Mouse (Mus musculus): ENCODE measurements at regions not wholly inside any gene's neighbourhood (a gene's known extent, or its start where the extent isn't known, plus 50 kb on each side); places are given as distances from the start of the nearest gene placed in this dataset.

GRCm38 (mm10) chr17:89802148-89802547, 108.1 kb downstream of the Gm10184 start:
- Histone ChIP-seq H3K4me3 (no peak overlapping the region), H3K27me3 (ENCODE audit: control insufficient read depth, insufficient read depth, low read length) (no peaks in the 10 kb centered on the region), H3K36me3 (ENCODE audit: control insufficient read depth, insufficient read depth, low read length) (no peaks in the 10 kb centered on the region), H3K27ac (no peak overlapping the region), H3K4me1 (ENCODE audit: control insufficient read depth, insufficient read depth, low read length) (no peaks in the 10 kb centered on the region), H3K9ac (ENCODE audit: low read depth, low read length) (no peak overlapping the region), H3K79me2 (replicated peaks; ENCODE audit: control insufficient read depth, insufficient read depth, low read length) (no peaks in the 10 kb centered on the region)
- intact Hi-C loops (cut with DNase I) = no loop called here
- no peak for DNase-seq
- TF ChIP-seq CTCF (IDR thresholded peaks at IDR 0.05) = no peak
- no peak for TF ChIP-seq EP300 (IDR thresholded peaks at IDR 0.05; ENCODE audit: insufficient read depth, low read depth, low read length)
- no peak for TF ChIP-seq POLR2A (IDR thresholded peaks at IDR 0.05; ENCODE audit: insufficient read depth, low read depth, low read length)
- 67% methylated on average over 1 of the region's 1 CpGs for WGBS

DNA sequence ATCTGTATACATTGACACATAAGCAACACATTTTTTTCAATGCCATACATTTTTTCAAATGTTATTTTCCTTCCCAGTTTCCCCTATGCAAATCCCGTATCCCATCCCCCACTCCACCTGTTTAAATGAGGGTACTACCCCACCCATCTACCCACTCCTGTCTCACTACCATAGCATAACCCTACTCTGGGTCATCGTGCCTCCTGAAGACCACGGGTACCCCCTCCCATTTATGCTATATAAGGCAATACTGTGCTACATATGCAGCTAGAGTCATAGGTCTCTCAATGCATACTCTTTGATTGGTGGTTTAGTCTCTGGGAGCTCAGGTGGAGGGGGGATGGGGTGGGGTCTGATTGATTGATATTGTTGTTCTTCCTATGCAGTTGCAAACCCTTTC, 132.7 kb downstream of the Gm10184 start:
- no peaks in the 10 kb centered on the region for H3K27me3 ChIP-seq (ENCODE audit: control insufficient read depth, insufficient read depth, low read length)
- H3K4me3 ChIP-seq = no peak overlapping the region
- TF ChIP-seq POLR2A (IDR thresholded peaks at IDR 0.05; ENCODE audit: insufficient read depth, low read depth, low read length) (no peak), CTCF (IDR thresholded peaks at IDR 0.05) (no peak), EP300 (IDR thresholded peaks at IDR 0.05; ENCODE audit: insufficient read depth, low read depth, low read length) (no peak)
- DNase-seq = no peak
- WGBS = 69% methylated on average over 3 of the region's 3 CpGs
- intact Hi-C loops (cut with DNase I) = no loop called here
- H3K36me3 ChIP-seq (ENCODE audit: control insufficient read depth, insufficient read depth, low read length) = no peaks in the 10 kb centered on the region
- H3K27ac ChIP-seq = no peak overlapping the region
- H3K79me2 ChIP-seq (replicated peaks; ENCODE audit: control insufficient read depth, insufficient read depth, low read length) = no peaks in the 10 kb centered on the region
- no peaks in the 10 kb centered on the region for H3K4me1 ChIP-seq (ENCODE audit: control insufficient read depth, insufficient read depth, low read length)
- no peak overlapping the region for H3K9ac ChIP-seq (ENCODE audit: low read depth, low read length)

DNA sequence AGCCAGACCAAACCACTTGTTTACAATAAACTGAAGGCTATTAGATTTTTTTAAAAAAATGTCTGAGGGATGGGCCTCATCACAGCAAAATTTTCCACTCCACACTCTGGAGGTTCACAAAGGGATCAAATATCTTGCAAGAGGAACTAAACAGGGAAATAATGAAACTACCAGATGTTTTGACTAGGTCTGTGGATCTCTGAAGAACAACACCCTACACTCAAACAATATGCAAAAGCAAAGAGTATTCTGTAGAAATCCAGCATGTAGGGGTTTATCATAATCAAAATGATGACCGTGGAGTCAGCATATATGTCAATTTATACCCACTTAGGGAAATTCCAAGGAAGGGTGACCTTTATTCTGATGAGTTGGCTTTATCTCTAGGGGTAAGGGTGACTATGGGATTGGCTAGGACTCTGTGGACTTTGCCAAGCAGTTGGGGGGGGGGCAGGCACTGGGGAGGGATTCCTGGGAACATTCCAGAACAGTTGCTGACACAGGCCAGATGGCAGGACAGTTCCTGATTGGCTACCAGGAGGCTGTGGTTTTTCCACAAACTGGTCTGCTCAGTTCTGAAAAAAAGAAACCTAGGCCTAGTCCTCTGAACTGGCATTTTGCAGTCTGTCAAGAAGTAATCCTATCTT, 143.9 kb downstream of the Gm10184 start:
- TF ChIP-seq POLR2A (IDR thresholded peaks at IDR 0.05; ENCODE audit: insufficient read depth, low read depth, low read length) (no peak), CTCF (IDR thresholded peaks at IDR 0.05) (no peak), EP300 (IDR thresholded peaks at IDR 0.05; ENCODE audit: insufficient read depth, low read depth, low read length) (no peak)
- H3K79me2 ChIP-seq (replicated peaks; ENCODE audit: control insufficient read depth, insufficient read depth, low read length) = no peaks in the 10 kb centered on the region
- intact Hi-C loops (cut with DNase I) = no loop called here
- no peak overlapping the region for H3K9ac ChIP-seq (ENCODE audit: low read depth, low read length)
- WGBS = 43% methylated on average over 1 of the region's 1 CpGs
- no peaks in the 10 kb centered on the region for H3K36me3 ChIP-seq (ENCODE audit: control insufficient read depth, insufficient read depth, low read length)
- no peaks in the 10 kb centered on the region for H3K27me3 ChIP-seq (ENCODE audit: control insufficient read depth, insufficient read depth, low read length)
- H3K4me1 ChIP-seq (ENCODE audit: control insufficient read depth, insufficient read depth, low read length) = no peaks in the 10 kb centered on the region
- no peak overlapping the region for H3K4me3 ChIP-seq
- H3K27ac ChIP-seq = no peak overlapping the region
- DNase-seq = no peak

DNA sequence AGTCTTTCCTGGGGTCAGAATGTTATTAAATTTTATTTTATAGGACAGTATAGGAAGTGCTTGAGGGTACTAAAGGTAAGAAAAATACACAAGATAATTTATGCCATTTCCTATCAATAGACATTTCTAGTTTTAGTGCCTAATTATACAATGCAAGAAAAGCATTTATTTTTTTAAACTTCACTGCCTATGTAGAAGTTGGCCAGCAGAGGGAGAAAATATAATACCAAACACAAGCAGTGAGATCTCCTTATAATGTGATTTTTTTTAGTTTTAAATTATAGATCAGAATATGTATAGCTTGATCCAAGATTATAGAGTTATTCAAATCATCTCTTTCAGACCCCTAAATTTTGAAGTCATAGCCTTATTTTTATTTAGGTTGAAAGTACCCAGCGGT, 172.8 kb downstream of the Gm10184 start:
- no peak for DNase-seq
- TF ChIP-seq EP300 (IDR thresholded peaks at IDR 0.05; ENCODE audit: insufficient read depth, low read depth, low read length) = no peak
- TF ChIP-seq POLR2A (IDR thresholded peaks at IDR 0.05; ENCODE audit: insufficient read depth, low read depth, low read length) = no peak
- TF ChIP-seq CTCF (IDR thresholded peaks at IDR 0.05) = 0 out of 2 replicates have a peak, but pooled peaks have one; percentile 6
- H3K4me3 ChIP-seq = no peak overlapping the region
- 87% methylated on average over 1 of the region's 1 CpGs for WGBS
- no peaks in the 10 kb centered on the region for H3K27me3 ChIP-seq (ENCODE audit: control insufficient read depth, insufficient read depth, low read length)
- no peaks in the 10 kb centered on the region for H3K4me1 ChIP-seq (ENCODE audit: control insufficient read depth, insufficient read depth, low read length)
- no peaks in the 10 kb centered on the region for H3K36me3 ChIP-seq (ENCODE audit: control insufficient read depth, insufficient read depth, low read length)
- no peak overlapping the region for H3K27ac ChIP-seq
- intact Hi-C loops (cut with DNase I) = no loop called here
- H3K9ac ChIP-seq (ENCODE audit: low read depth, low read length) = no peak overlapping the region
- H3K79me2 ChIP-seq (replicated peaks; ENCODE audit: control insufficient read depth, insufficient read depth, low read length) = no peaks in the 10 kb centered on the region

- Histone ChIP-seq H3K36me3 (ENCODE audit: control insufficient read depth, insufficient read depth, low read length) (no peaks in the 10 kb centered on the region), H3K27me3 (ENCODE audit: control insufficient read depth, insufficient read depth, low read length) (no peaks in the 10 kb centered on the region), H3K4me3 (no peak overlapping the region), H3K79me2 (replicated peaks; ENCODE audit: control insufficient read depth, insufficient read depth, low read length) (no peaks in the 10 kb centered on the region), H3K4me1 (ENCODE audit: control insufficient read depth, insufficient read depth, low read length) (no peaks in the 10 kb centered on the region), H3K27ac (no peak overlapping the region), H3K9ac (ENCODE audit: low read depth, low read length) (no peak overlapping the region)
- intact Hi-C loops (cut with DNase I) = no loop called here
- WGBS = 51% methylated on average over 3 of the region's 3 CpGs
- TF ChIP-seq EP300 (IDR thresholded peaks at IDR 0.05; ENCODE audit: insufficient read depth, low read depth, low read length) (no peak), POLR2A (IDR thresholded peaks at IDR 0.05; ENCODE audit: insufficient read depth, low read depth, low read length) (no peak), CTCF (IDR thresholded peaks at IDR 0.05) (0 out of 2 replicates have a peak, but pooled peaks have one; percentile 7)
- DNase-seq = no peak
Measured at GRCm38 (mm10) chr17:89725534-89725933, 184.7 kb downstream of the Gm10184 start.

GRCm38 (mm10) chr17:89681798-89682197, 228.5 kb downstream of the Gm10184 start:
- Histone ChIP-seq H3K36me3 (ENCODE audit: control insufficient read depth, insufficient read depth, low read length) (no peaks in the 10 kb centered on the region), H3K79me2 (replicated peaks; ENCODE audit: control insufficient read depth, insufficient read depth, low read length) (no peaks in the 10 kb centered on the region), H3K9ac (ENCODE audit: low read depth, low read length) (no peak overlapping the region), H3K4me3 (no peak overlapping the region), H3K27ac (no peak overlapping the region), H3K4me1 (ENCODE audit: control insufficient read depth, insufficient read depth, low read length) (no peaks in the 10 kb centered on the region), H3K27me3 (ENCODE audit: control insufficient read depth, insufficient read depth, low read length) (no peaks in the 10 kb centered on the region)
- TF ChIP-seq CTCF (IDR thresholded peaks at IDR 0.05) = no peak
- TF ChIP-seq EP300 (IDR thresholded peaks at IDR 0.05; ENCODE audit: insufficient read depth, low read depth, low read length) = no peak
- TF ChIP-seq POLR2A (IDR thresholded peaks at IDR 0.05; ENCODE audit: insufficient read depth, low read depth, low read length) = no peak
- WGBS = 73% methylated on average over 3 of the region's 3 CpGs
- intact Hi-C loops (cut with DNase I) = no loop called here
- no peak for DNase-seq
